Mouse (Mus musculus) embryo, embryonic 9.5 days (tissue): Measurements from ENCODE around the gene Arfgef2.

ENCODE experiments used
- DNase-seq: peaks from one replicate; pipeline ENCODE4 v3.0.0-alpha.2; 2017; ENCODE audit errors: extremely low spot score

Arfgef2 gene

DNA sequence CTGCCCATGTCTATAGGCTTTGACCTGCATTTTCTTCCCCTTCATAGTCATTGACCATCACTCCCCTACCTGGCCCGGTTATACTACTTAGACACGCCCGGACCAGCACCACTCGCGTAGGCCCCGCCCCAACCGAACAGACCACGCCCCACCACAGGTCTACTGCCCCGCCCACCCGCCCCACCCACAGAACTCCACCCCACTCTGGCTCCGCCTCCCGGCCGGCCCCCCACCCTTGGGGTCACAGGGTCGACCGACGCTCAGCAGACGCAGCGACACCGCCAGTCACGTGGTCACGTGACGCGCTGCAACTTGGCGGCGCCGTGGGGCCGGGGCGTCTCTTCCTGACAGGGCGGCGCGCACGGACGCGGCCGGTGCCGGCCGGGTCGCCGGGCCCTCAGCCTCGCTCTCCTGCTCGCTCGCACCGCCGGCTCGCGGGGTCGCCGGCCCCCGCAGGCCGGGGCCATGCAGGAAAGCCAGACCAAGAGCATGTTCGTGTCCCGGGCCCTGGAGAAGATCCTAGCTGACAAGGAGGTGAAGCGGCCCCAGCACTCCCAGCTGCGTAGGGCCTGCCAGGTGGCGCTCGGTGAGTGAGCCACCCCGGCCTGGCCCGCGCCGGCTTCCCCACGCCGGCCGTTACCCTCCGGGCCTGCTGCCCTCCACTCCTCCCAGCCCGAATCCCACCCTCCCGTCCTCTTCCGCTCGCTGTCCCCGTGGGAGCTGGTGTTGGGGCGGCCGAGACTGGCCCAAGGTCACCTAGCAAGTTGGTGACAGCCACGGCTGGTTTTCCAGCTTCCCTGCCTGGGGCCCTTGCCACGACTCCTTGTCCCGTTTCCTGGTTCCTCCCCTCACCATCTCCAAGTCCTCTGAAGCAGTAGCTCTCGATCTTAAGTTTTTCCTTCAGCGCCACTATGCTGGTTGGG is at the start of gene Arfgef2:
Gene Arfgef2, plus strand, starts transcription at position 339 of the 923 bp plus-strand sequence.
- DNase-seq: peak; percentile 88

DNA sequence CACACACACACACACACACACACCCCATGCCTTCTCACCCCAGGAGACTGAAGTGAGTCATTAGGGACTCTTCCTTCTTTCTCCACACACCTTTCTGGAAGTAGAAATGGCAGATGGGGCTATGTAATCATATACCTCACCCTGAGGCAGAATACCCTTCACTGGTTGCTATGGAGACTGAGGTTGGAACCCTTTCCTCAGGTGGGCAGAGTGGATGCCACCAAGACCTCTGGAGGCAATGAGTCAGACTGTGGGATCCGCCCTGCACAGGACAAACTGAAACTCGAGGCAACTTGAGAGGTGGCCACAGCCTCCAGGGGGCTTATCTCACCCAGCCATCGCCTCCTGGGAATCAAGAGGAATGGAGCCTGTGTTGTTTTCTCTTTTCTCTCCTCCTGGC is 47.4 kb upstream of the Arfgef2 start:
- DNase-seq: no peak

- DNase-seq: peak; percentile 44
Observed at GRCm38 (mm10) chr2:166764051-166764450, 41.3 kb upstream of the Arfgef2 start.

- DNase-seq: no peak
Observed at GRCm38 (mm10) chr2:166767591-166767990, 37.8 kb upstream of the Arfgef2 start.

DNA sequence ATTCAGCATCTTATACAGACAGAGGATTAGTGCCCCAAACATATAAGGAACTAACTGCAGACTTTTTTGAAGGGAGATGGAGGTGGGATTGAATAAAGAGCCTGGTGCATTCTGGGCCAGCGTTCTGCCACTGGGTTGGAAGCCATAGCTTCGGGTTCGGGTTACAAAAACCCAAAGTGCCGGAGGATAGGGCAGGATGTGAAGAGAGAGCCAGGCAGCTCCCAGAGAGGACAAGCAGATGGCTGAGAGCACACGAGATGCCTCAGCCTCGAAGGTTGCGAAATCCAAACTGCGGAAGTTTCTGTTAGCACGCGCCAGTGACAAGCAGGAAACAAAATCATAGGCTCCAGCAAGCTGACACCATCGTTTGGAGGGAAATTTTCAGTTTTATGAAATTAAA is 34.0 kb upstream of the Arfgef2 start:
- no peak for DNase-seq

GRCm38 (mm10) chr2:166773587-166773986 is 31.8 kb upstream of the Arfgef2 start:
- no peak for DNase-seq

DNA sequence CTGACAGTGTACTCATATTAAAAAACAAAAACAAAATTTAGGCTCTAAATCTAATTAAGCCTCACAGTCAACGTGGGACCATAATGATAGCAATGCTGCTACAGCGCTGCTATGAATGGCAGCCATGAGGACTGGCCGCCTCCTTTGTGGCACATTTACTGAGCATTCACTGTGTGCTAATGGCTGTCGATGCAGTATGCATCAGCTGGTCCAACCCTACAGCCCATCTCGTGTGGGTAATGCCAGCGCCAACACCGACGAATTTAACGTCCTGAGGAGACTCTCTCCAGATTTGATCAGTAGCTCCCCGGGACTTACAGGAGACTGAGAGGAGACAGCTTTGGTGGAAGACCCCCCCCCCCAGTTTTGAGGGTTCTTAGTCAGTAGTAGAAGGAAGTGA is 31.1 kb upstream of the Arfgef2 start:
- no peak for DNase-seq

- no peak for DNase-seq
Observed at GRCm38 (mm10) chr2:166775357-166775893, 30.0 kb upstream of the Arfgef2 start.

DNA sequence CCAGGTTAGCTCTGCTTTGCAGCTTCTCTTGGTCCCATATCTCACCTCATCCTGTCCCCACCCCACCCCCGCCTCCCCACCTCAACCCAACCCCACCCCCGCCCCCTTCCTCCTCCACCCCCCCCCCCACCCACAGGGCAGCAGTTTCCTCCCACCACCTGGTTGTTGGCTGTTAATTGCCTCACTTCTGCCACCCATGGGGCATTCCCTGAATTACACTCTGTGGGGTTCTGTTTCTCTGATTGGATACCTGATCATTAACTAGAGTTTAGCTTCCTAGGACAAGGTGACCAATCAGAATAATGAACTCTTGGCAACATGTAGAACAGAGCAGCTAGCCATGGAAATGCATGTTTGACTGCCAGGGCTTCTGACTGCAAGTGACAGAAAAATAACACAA is 29.1 kb upstream of the Arfgef2 start:
- peak; percentile 43 for DNase-seq

- no peak for DNase-seq
Observed at GRCm38 (mm10) chr2:166779956-166780355, 25.4 kb upstream of the Arfgef2 start.

DNA sequence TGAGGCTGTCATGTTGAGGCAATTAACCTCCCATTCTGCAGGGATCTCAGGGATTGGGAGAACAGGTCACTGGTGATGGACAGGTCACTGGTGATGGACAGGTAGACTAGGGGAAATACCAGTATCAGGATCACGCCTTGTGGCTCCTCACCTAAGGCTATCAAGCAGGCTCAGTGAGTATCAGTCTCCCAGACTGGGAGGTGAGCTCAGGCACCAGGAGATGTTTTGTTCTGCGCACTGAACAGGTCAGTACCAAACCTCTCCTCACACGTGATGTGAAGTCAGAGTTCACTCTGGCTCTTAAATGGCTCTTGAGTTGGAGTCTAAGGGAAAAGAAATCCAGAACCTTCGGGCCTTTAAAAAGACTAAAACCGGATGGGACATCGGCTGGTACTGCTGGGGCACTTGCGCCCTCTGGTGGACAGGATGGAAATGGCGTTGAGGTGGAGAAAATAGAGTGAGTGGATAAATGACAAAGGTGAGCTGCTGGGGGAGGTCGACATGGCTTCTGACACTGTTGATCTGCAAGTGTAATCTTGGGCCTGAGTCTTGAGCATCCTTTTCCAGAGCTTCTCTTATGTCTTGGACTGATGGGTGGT is 24.3 kb upstream of the Arfgef2 start:
- peak; percentile 79 for DNase-seq

DNA sequence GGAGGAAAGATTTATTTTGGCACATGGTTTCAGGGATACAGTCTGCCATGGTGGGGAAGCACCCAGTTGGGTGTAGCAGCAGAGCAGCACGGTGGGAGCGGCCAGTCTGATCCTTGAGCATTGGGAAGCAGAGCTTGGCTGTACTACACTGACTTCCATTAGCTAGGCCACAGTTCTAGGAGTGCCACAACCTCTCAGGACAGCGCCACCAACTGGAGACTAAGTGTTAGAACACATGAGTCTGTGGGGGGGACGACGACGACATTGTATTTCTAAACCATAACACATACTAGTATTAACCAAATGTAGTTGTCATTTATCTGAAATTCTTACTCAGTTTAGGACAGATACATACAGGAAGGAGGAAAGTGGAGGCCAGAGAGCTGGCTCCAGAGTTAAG is 21.0 kb upstream of the Arfgef2 start:
- DNase-seq: no peak

GRCm38 (mm10) chr2:166786353-166787004 is 18.9 kb upstream of the Arfgef2 start:
- DNase-seq: peak; percentile 88

DNA sequence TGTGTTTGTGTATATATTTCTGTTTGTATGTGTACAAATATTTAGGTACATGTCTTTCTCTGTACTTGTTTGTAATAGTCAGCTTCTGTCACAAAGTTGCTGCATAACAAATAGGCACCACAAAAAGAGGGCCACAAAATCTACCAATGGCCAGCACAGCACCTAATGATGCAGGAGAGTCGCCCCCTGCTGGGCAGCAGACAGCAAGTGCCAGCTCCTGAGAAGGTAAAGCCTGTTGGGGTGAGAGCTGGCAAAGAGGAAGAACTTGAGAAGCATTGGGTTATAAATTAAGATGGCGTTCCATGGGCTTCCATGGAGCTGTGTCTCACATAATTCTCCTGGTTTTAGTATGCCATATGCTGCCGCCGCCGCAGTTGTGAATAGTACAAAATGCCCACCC is 13.7 kb upstream of the Arfgef2 start:
- DNase-seq: no peak

GRCm38 (mm10) chr2:166792355-166792754 is 13.0 kb upstream of the Arfgef2 start, which contains the start of gene Trp53rkb:
Trp53rkb (plus strand) TSS chr2:166792531.
- no peak for DNase-seq

DNA sequence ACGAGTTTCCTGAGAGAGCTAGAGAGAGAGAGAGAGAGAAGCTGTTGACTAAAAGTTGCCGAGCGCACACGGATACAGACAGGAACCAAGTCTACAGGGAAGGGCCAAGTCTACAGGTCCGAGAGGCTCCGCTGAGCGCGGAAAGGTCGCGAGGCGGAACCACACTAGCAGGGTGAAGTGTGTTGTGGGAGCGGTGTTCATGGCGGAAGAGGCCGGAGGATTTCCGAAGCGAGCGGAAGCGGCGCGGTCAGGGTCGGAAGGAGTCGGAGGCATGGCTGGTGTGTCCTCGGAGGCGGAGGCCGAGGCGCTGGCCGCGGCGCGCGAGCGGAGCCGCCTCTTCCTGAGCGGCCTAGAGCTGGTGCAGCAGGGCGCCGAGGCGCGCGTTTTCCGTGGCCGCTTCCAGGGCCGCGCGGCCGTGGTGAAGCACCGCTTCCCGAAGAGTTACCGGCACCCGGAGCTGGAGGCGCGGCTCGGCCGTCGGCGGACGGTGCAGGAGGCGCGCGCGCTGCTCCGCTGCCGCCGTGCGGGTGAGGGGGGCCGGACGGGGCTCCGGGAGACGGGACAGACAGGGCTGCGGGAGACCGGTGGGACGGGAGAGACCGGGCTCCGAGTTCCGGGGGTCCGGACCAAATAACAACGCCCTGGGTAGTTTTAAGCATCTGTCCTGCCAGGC is 11.7 kb upstream of the Arfgef2 start:
- peak; percentile 86 for DNase-seq

GRCm38 (mm10) chr2:166799615-166800472 is 5.5 kb upstream of the Arfgef2 start:
- DNase-seq: no peak

DNA sequence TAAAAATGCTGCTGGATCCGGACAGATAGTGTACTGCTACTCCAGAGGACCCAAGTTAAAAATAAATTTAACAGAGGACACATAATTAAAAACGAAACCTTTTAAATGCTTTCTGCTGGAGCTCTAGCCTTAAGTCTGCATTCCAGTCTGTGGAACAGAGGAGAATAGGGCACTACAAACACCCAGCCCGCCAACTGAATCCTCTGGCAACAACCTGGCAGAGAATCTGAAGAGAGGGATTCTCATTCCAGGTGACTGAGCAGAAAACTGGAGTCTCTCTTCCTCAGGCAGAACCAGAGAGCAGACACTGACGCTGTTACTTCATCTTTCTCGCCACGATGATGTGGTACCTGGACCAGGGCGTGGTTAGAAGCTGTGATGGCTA is 4.9 kb upstream of the Arfgef2 start:
- DNase-seq: no peak

- DNase-seq: no peak
Observed at GRCm38 (mm10) chr2:166801436-166801835, 4.0 kb upstream of the Arfgef2 start.

GRCm38 (mm10) chr2:166803298-166803697 is 2.1 kb upstream of the Arfgef2 start:
- no peak for DNase-seq
